Mouse (Mus musculus) MEL (cell line): ENCODE data around the gene Fmod.

Source experiments
- ELF1 ChIP-seq: IDR thresholded peaks from 2 replicates; pipeline ENCODE4 v1.6.1; 2014; ENCODE audit warnings: low read depth, mild to moderate bottlenecking, inconsistent platforms, low read length, improper control_type of control experiment, moderate library complexity
- MAX ChIP-seq: IDR thresholded peaks from 2 replicates; pipeline ENCODE4 v1.6.1; 2011; ENCODE audit warnings: low read length, improper control_type of control experiment
- POLR2A ChIP-seq, 2 experiments: IDR thresholded peaks; 2 replicates each; pipeline ENCODE4 v1.6.1; 2011 to 2012; ENCODE audit warnings: low read length in 2 of 2, mild to moderate bottlenecking in 2 of 2, control low read depth in 1 of 2, improper control_type of control experiment in 1 of 2, low read depth in 1 of 2, moderate library complexity in 1 of 2; ENCODE audit not compliant: control insufficient read depth in 1 of 2, insufficient read depth in 1 of 2, poor library complexity in 1 of 2
- TCF12 ChIP-seq: IDR thresholded peaks from 2 replicates; pipeline ENCODE4 v1.6.1; 2014; ENCODE audit warnings: low read depth, mild to moderate bottlenecking, inconsistent platforms, low read length, improper control_type of control experiment, moderate library complexity
- USF2 ChIP-seq, 2 experiments: IDR thresholded peaks; 2 replicates each; pipeline ENCODE4 v1.6.1; 2011 to 2012; ENCODE audit warnings: improper control_type of control experiment in 2 of 2, low read length in 2 of 2, borderline replicate concordance in 1 of 2, inconsistent platforms in 1 of 2, low read depth in 1 of 2, mild to moderate bottlenecking in 1 of 2; ENCODE audit not compliant: insufficient read depth in 1 of 2
- ZNF384 ChIP-seq: IDR thresholded peaks from 2 replicates; pipeline ENCODE4 v1.6.1; 2012; ENCODE audit warnings: low read depth, mild to moderate bottlenecking, inconsistent platforms, low read length, improper control_type of control experiment

- TF ChIP-seq ZNF384 (no peak), TCF12 (no peak), ELF1 (no peak), POLR2A (IDR thresholded peaks at IDR 0.05; ENCODE audit: control insufficient read depth in 1 of 2, insufficient read depth in 1 of 2, low read depth in 1 of 2, low read length in 2 of 2, poor library complexity in 1 of 2) (no peak), MAX (no peak), USF2 (IDR thresholded peaks at IDR 0.05; ENCODE audit: borderline replicate concordance in 1 of 2, insufficient read depth in 1 of 2, low read depth in 1 of 2, low read length in 2 of 2) (no peak)
Observed at GRCm38 (mm10) chr1:134025975-134026374, 11.1 kb upstream of the Fmod start.
